Mouse (Mus musculus) hindbrain, embryonic 11.5 days (tissue): ENCODE measurements at regions not wholly inside any gene's neighbourhood (a gene's known extent, or its start where the extent isn't known, plus 50 kb on each side); places are given as distances from the start of the nearest gene placed in this dataset.

Experiments
- ATAC-seq: fragments of 200-750 bp; cut with Nextera tagmentation; 2 replicates; pipeline ENCODE4 v1.8.0; 2017; ENCODE audit warnings: mild to moderate bottlenecking, moderate TSS enrichment, moderate library complexity; ENCODE audit not compliant: low FRiP score
- DNase-seq: peaks from one replicate; pipeline ENCODE4 v3.0.0-alpha.2; 2015; ENCODE audit warnings: low spot score
- H3K27ac ChIP-seq: fragments of 300-500 bp; sonication (generic); 2 replicates; pipeline ENCODE4 v1.5.1; 2014; ENCODE audit warnings: mild to moderate bottlenecking, low read depth, low read length
- H3K27me3 ChIP-seq: fragments of 300-500 bp; sonication (generic); 2 replicates; pipeline ENCODE4 v1.6.1; 2014; ENCODE audit warnings: mild to moderate bottlenecking, low read length, moderate library complexity, mixed read lengths; ENCODE audit not compliant: control insufficient read depth, insufficient read depth
- H3K36me3 ChIP-seq: fragments of 300-500 bp; sonication (generic); 2 replicates; pipeline ENCODE4 v1.6.1; 2014; ENCODE audit warnings: mild to moderate bottlenecking, low read length, moderate library complexity, mixed read lengths; ENCODE audit not compliant: control insufficient read depth, insufficient read depth
- H3K4me1 ChIP-seq: fragments of 300-500 bp; sonication (generic); replicated peaks from 2 replicates; pipeline ENCODE4 v1.6.1; 2014; ENCODE audit warnings: low read length, mixed read lengths; ENCODE audit not compliant: control insufficient read depth, insufficient read depth
- H3K4me2 ChIP-seq: fragments of 300-500 bp; sonication (generic); replicated peaks from 2 replicates; pipeline ENCODE4 v1.6.1; 2014; ENCODE audit warnings: mild to moderate bottlenecking, low read depth, low read length
- H3K4me3 ChIP-seq: fragments of 300-500 bp; sonication (generic); 2 replicates; pipeline ENCODE4 v1.5.1; 2014; ENCODE audit warnings: low read depth, low read length
- H3K9ac ChIP-seq: fragments of 300-500 bp; sonication (generic); 2 replicates; pipeline ENCODE4 v1.6.1; 2014; ENCODE audit warnings: low read depth, low read length
- H3K9me3 ChIP-seq: fragments of 300-500 bp; sonication (generic); 2 replicates; pipeline ENCODE4 v1.6.1; 2016; ENCODE audit warnings: low read length; ENCODE audit not compliant: control insufficient read depth
- WGBS: fragments of 180-500 bp; shearing (Covaris S2); extraction: QIAGEN DNeasy Blood & Tissue Kit; methylation state at CpG from one replicate; pipeline ENCODE4 v1.1.7; 2014; 5-methylcytosine and 5-hydroxymethylcytosine counted together

DNA sequence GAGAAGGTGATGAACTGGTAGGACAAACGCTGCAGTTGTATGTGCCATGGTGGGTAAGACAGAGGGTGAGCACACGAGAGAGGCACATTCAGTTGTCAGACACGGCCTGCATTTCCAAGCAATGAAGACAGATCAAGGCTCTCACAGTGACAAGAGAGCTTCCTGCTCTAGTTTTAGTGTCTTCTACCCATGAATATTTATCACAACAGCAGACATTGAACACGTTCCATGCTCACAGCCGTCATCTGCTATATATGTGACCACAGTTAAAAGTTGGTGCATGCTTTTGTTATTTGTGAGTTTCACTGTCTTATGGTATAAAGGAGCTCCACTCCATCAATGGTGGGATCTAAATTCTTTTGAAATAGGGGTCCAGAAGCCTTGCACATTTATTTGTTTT lies 76.9 kb upstream of the Gk2 start:
- H3K27me3 ChIP-seq = no peaks in the 10 kb centered on the region
- no peak overlapping the region for H3K27ac ChIP-seq
- H3K4me3 ChIP-seq = no peak overlapping the region
- DNase-seq = no peak
- H3K4me1 ChIP-seq = no peaks in the 10 kb centered on the region
- no peaks in the 10 kb centered on the region for H3K36me3 ChIP-seq
- no peaks in the 10 kb centered on the region for H3K9me3 ChIP-seq
- no peak overlapping the region for H3K9ac ChIP-seq
- ATAC-seq = no peak
- 77% methylated on average over 5 of the region's 5 CpGs for WGBS
- no peak overlapping the region for H3K4me2 ChIP-seq

DNA sequence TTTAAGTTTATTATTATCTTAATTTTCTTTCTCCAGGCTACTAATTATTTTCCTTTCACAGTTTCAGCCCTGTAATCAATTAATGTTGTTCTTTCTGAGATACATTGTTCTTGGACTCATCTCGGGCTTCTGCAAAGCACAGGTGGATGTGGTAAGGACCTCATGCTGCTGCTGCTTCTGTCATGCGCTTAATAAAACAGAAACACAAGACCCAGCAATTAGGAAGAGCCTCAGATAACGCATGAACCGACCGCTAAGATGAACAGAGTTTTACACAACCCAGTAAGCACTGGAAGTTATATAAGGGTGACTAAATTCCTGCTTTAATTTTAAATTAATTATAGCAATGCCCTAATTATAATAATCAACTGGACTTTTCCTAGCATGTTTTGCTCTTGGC lies 70.7 kb upstream of the Gk2 start:
- Histone ChIP-seq H3K4me1 (no peaks in the 10 kb centered on the region), H3K4me3 (no peak overlapping the region), H3K9ac (no peak overlapping the region), H3K36me3 (no peaks in the 10 kb centered on the region), H3K4me2 (no peak overlapping the region), H3K9me3 (no peaks in the 10 kb centered on the region), H3K27ac (no peak overlapping the region), H3K27me3 (no peaks in the 10 kb centered on the region)
- ATAC-seq (no peak), DNase-seq (no peak)
- 85% methylated on average over 5 of the region's 5 CpGs for WGBS
